Mouse (Mus musculus) limb, embryonic 15.5 days (tissue): Measurements from ENCODE around the gene Dach2. TPM values are rescaled to one million over a fixed set of nuclear protein-coding genes. Genes with fewer than 3 reads are reported as not detected.
"Not testable (repeated sequence)": the region's sequence is repeated elsewhere in the genome, so short reads cannot be mapped to it uniquely, and the experiment has no call there.

Source experiments
- ATAC-seq: fragments of 200-750 bp; cut with Nextera tagmentation; 2 replicates; pipeline ENCODE4 v1.8.0; 2017; ENCODE audit warnings: low read depth, moderate TSS enrichment; ENCODE audit not compliant: insufficient number of reproducible peaks, low FRiP score, low TSS enrichment
- H3K27ac ChIP-seq: fragments of 300-500 bp; sonication (generic); 2 replicates; pipeline ENCODE4 v1.5.1; 2015; ENCODE audit warnings: moderate library complexity, mild to moderate bottlenecking, inconsistent platforms
- H3K27me3 ChIP-seq: fragments of 300-500 bp; sonication (generic); 2 replicates; pipeline ENCODE4 v1.6.1; 2015; ENCODE audit warnings: inconsistent platforms
- H3K36me3 ChIP-seq: fragments of 300-500 bp; sonication (generic); 2 replicates; pipeline ENCODE4 v1.6.1; 2015; ENCODE audit warnings: inconsistent platforms
- H3K4me1 ChIP-seq: fragments of 300-500 bp; sonication (generic); 2 replicates; pipeline ENCODE4 v1.6.1; 2015; ENCODE audit warnings: inconsistent platforms
- H3K4me2 ChIP-seq: fragments of 300-500 bp; sonication (generic); 2 replicates; pipeline ENCODE4 v1.6.1; 2015; ENCODE audit warnings: mild to moderate bottlenecking, inconsistent platforms
- H3K4me3 ChIP-seq: fragments of 300-500 bp; sonication (generic); 2 replicates; pipeline ENCODE4 v1.5.1; 2015; ENCODE audit warnings: mild to moderate bottlenecking, inconsistent platforms
- H3K9ac ChIP-seq: fragments of 300-500 bp; sonication (generic); 2 replicates; pipeline ENCODE4 v1.6.1; 2015; ENCODE audit warnings: inconsistent platforms
- H3K9me3 ChIP-seq: fragments of 300-500 bp; sonication (generic); 2 replicates; pipeline ENCODE4 v1.6.1; 2016; ENCODE audit warnings: inconsistent platforms
- WGBS: fragments of 180-500 bp; shearing (Covaris S2); methylation state at CpG from one replicate; pipeline ENCODE4 v1.1.7; 2015; 5-methylcytosine and 5-hydroxymethylcytosine counted together
- polyA plus RNA-seq: library from polyadenylated mRNA; unstranded; fragments of >200 nt; fragmentation: Nextera tagmentation; extraction: Ambion mirVana; gene quantifications from 2 replicates; pipeline ENCODE4 v1.2.1, GENCODE M21; 2015

Dach2 gene
- 2.7 and 3.2 TPM in 2 replicates for polyA plus RNA-seq

- Histone ChIP-seq H3K27me3 (no peaks in the 10 kb centered on the region), H3K36me3 (no peaks in the 10 kb centered on the region), H3K4me3 (peak within 1 kb of the TSS; percentile 47), H3K9me3 (no peaks in the 10 kb centered on the region), H3K27ac (no peak within 1 kb of the TSS), H3K9ac (no peak within 1 kb of the TSS), H3K4me2 (peak within 1 kb of the TSS; percentile 72), H3K4me1 (no peaks in the 10 kb centered on the region)
- no peak for ATAC-seq
- 29% methylated on average over 21 of the region's 21 CpGs for WGBS
Measured at GRCm38 (mm10) chrX:113297404-113297803, at the start of gene Dach2. Gene Dach2, plus strand, starts transcription at chrX:113297510.

- not testable (repeated sequence) for ATAC-seq
- WGBS: 73% methylated on average over 2 of the region's 3 CpGs
Measured at GRCm38 (mm10) chrX:113252427-113252826, 44.9 kb upstream of the Dach2 start.

GRCm38 (mm10) chrX:113298031-113298430 lies 721 bp downstream of the Dach2 start:
- H3K9ac ChIP-seq: no peak overlapping the region
- no peaks in the 10 kb centered on the region for H3K4me1 ChIP-seq
- peak; percentile 94 for ATAC-seq
- H3K4me2 ChIP-seq: peak overlapping the region; percentile 72
- no peaks in the 10 kb centered on the region for H3K9me3 ChIP-seq
- 14% methylated on average over 18 of the region's 18 CpGs for WGBS
- peak overlapping the region; percentile 47 for H3K4me3 ChIP-seq
- H3K27ac ChIP-seq: no peak overlapping the region
- no peaks in the 10 kb centered on the region for H3K36me3 ChIP-seq
- no peaks in the 10 kb centered on the region for H3K27me3 ChIP-seq

More at GRCm38 (mm10) chrX:113252427-113252826, 44.9 kb upstream of the Dach2 start:
- H3K36me3 ChIP-seq, H3K4me2 ChIP-seq, H3K27ac ChIP-seq, H3K4me3 ChIP-seq, H3K9me3 ChIP-seq, H3K27me3 ChIP-seq, H3K9ac ChIP-seq, H3K4me1 ChIP-seq: not testable (repeated sequence)

- no peaks in the 10 kb centered on the region for H3K4me1 ChIP-seq
- no peaks in the 10 kb centered on the region for H3K27me3 ChIP-seq
- peak overlapping the region; percentile 47 for H3K4me3 ChIP-seq
- peak overlapping the region; percentile 72 for H3K4me2 ChIP-seq
- H3K27ac ChIP-seq: no peak overlapping the region
- 15% methylated on average over 19 of the region's 19 CpGs for WGBS
- no peaks in the 10 kb centered on the region for H3K36me3 ChIP-seq
- H3K9ac ChIP-seq: no peak overlapping the region
- ATAC-seq: 0 out of 2 replicates have a peak, but pooled peaks have one; percentile 44
- no peaks in the 10 kb centered on the region for H3K9me3 ChIP-seq
Measured at GRCm38 (mm10) chrX:113298468-113298867, 1.2 kb downstream of the Dach2 start.

GRCm38 (mm10) chrX:113304323-113304722 lies 7.0 kb downstream of the Dach2 start:
- ATAC-seq: no peak
- WGBS: 57% methylated on average over 4 of the region's 4 CpGs
- Histone ChIP-seq H3K27ac (no peak overlapping the region), H3K4me3 (no peak overlapping the region), H3K9ac (no peak overlapping the region), H3K4me2 (no peak overlapping the region), H3K27me3 (no peaks in the 10 kb centered on the region), H3K9me3 (no peaks in the 10 kb centered on the region), H3K36me3 (no peaks in the 10 kb centered on the region), H3K4me1 (no peaks in the 10 kb centered on the region)

GRCm38 (mm10) chrX:113338143-113338542 lies 40.8 kb downstream of the Dach2 start:
- Histone ChIP-seq H3K9ac (no peak overlapping the region), H3K27ac (no peak overlapping the region), H3K36me3 (no peaks in the 10 kb centered on the region), H3K27me3 (no peaks in the 10 kb centered on the region), H3K9me3 (no peaks in the 10 kb centered on the region), H3K4me1 (no peaks in the 10 kb centered on the region), H3K4me2 (no peak overlapping the region), H3K4me3 (no peak overlapping the region)
- 38% methylated on average over 3 of the region's 3 CpGs for WGBS
- no peak for ATAC-seq

GRCm38 (mm10) chrX:113394417-113394816 lies 97.1 kb downstream of the Dach2 start:
- ATAC-seq: no peak
- Histone ChIP-seq H3K4me1 (no peaks in the 10 kb centered on the region), H3K9ac (no peak overlapping the region), H3K27ac (no peak overlapping the region), H3K9me3 (no peaks in the 10 kb centered on the region), H3K4me3 (no peak overlapping the region), H3K27me3 (no peaks in the 10 kb centered on the region), H3K4me2 (no peak overlapping the region), H3K36me3 (no peaks in the 10 kb centered on the region)
- WGBS: 31% methylated on average over 3 of the region's 3 CpGs

- 83% methylated on average over 1 of the region's 1 CpGs for WGBS
- Histone ChIP-seq H3K4me1 (no peaks in the 10 kb centered on the region), H3K4me3 (no peak overlapping the region), H3K9ac (no peak overlapping the region), H3K27ac (no peak overlapping the region), H3K9me3 (no peaks in the 10 kb centered on the region), H3K27me3 (no peaks in the 10 kb centered on the region), H3K36me3 (no peaks in the 10 kb centered on the region), H3K4me2 (no peak overlapping the region)
- no peak for ATAC-seq
Measured at GRCm38 (mm10) chrX:113408756-113409155, 111.4 kb downstream of the Dach2 start.

GRCm38 (mm10) chrX:113421517-113422187 lies 124.3 kb downstream of the Dach2 start:
- Histone ChIP-seq H3K9ac (no peak overlapping the region), H3K4me1 (no peaks in the 10 kb centered on the region), H3K27me3 (no peaks in the 10 kb centered on the region), H3K27ac (no peak overlapping the region), H3K4me2 (no peak overlapping the region), H3K36me3 (no peaks in the 10 kb centered on the region), H3K9me3 (no peaks in the 10 kb centered on the region), H3K4me3 (no peak overlapping the region)
- no peak for ATAC-seq
- WGBS: 53% methylated on average over 3 of the region's 3 CpGs

GRCm38 (mm10) chrX:113482131-113482530 lies 184.8 kb downstream of the Dach2 start:
- Histone ChIP-seq H3K4me1 (no peaks in the 10 kb centered on the region), H3K4me3 (no peak overlapping the region), H3K27ac (no peak overlapping the region), H3K9ac (no peak overlapping the region), H3K9me3 (no peaks in the 10 kb centered on the region), H3K4me2 (no peak overlapping the region), H3K27me3 (no peaks in the 10 kb centered on the region), H3K36me3 (no peaks in the 10 kb centered on the region)
- no peak for ATAC-seq
- 86% methylated on average over 1 of the region's 1 CpGs for WGBS

- WGBS: 57% methylated on average over 3 of the region's 3 CpGs
- Histone ChIP-seq H3K27ac (no peak overlapping the region), H3K9ac (no peak overlapping the region), H3K4me3 (no peak overlapping the region), H3K4me2 (no peak overlapping the region), H3K9me3 (no peaks in the 10 kb centered on the region), H3K36me3 (no peaks in the 10 kb centered on the region), H3K27me3 (no peaks in the 10 kb centered on the region), H3K4me1 (no peaks in the 10 kb centered on the region)
- no peak for ATAC-seq
Measured at GRCm38 (mm10) chrX:113545106-113545505, 247.8 kb downstream of the Dach2 start.

GRCm38 (mm10) chrX:113563897-113564296 lies 266.6 kb downstream of the Dach2 start:
- no peak for ATAC-seq
- H3K4me1 ChIP-seq: no peaks in the 10 kb centered on the region
- no peaks in the 10 kb centered on the region for H3K9me3 ChIP-seq
- no peaks in the 10 kb centered on the region for H3K27me3 ChIP-seq
- H3K4me3 ChIP-seq: no peak overlapping the region
- 75% methylated on average over 2 of the region's 2 CpGs for whole genome bisulfite sequencing
- no peaks in the 10 kb centered on the region for H3K36me3 ChIP-seq
- no peak overlapping the region for H3K9ac ChIP-seq
- H3K27ac ChIP-seq: no peak overlapping the region
- no peak overlapping the region for H3K4me2 ChIP-seq

GRCm38 (mm10) chrX:113666069-113666468 lies 368.8 kb downstream of the Dach2 start:
- no peak for ATAC-seq
- no peaks in the 10 kb centered on the region for H3K27me3 ChIP-seq
- no peak overlapping the region for H3K4me2 ChIP-seq
- no peaks in the 10 kb centered on the region for H3K4me1 ChIP-seq
- no peak overlapping the region for H3K27ac ChIP-seq
- H3K9me3 ChIP-seq: no peaks in the 10 kb centered on the region
- no peak overlapping the region for H3K4me3 ChIP-seq
- H3K36me3 ChIP-seq: no peaks in the 10 kb centered on the region
- H3K9ac ChIP-seq: no peak overlapping the region
